Mouse (Mus musculus) MEL (cell line): Measurements from ENCODE around the gene Fbxw21.

Source experiments
- ELF1 ChIP-seq: IDR thresholded peaks from 2 replicates; pipeline ENCODE4 v1.6.1; 2014; ENCODE audit warnings: low read depth, mild to moderate bottlenecking, inconsistent platforms, low read length, improper control_type of control experiment, moderate library complexity
- EP300 ChIP-seq, 2 experiments: IDR thresholded peaks; 2 replicates each; pipeline ENCODE4 v1.6.1; 2011; ENCODE audit warnings: improper control_type of control experiment in 2 of 2, low read length in 2 of 2, low read depth in 1 of 2, mild to moderate bottlenecking in 1 of 2
- MAFK ChIP-seq: IDR thresholded peaks from 2 replicates; pipeline ENCODE4 v1.6.1; 2011; ENCODE audit warnings: low read depth, mild to moderate bottlenecking, low read length, improper control_type of control experiment, borderline replicate concordance
- MYB ChIP-seq: IDR thresholded peaks from 2 replicates; pipeline ENCODE4 v1.6.1; 2011; ENCODE audit warnings: mild to moderate bottlenecking, low read depth, low read length, improper control_type of control experiment
- MYC ChIP-seq: IDR thresholded peaks from 2 replicates; pipeline ENCODE4 v1.6.1; 2011; ENCODE audit warnings: low read depth, mild to moderate bottlenecking, low read length, improper control_type of control experiment, moderate library complexity
- POLR2A ChIP-seq, 2 experiments: IDR thresholded peaks; 2 replicates each; pipeline ENCODE4 v1.6.1; 2011 to 2012; ENCODE audit warnings: low read length in 2 of 2, mild to moderate bottlenecking in 2 of 2, control low read depth in 1 of 2, improper control_type of control experiment in 1 of 2, low read depth in 1 of 2, moderate library complexity in 1 of 2; ENCODE audit not compliant: control insufficient read depth in 1 of 2, insufficient read depth in 1 of 2, poor library complexity in 1 of 2
- POLR2AphosphoS2 ChIP-seq: IDR thresholded peaks from 2 replicates; pipeline ENCODE4 v1.6.1; 2011; ENCODE audit warnings: low read length, improper control_type of control experiment
- RCOR1 ChIP-seq: IDR thresholded peaks from 2 replicates; pipeline ENCODE4 v1.6.1; 2012; ENCODE audit warnings: low read depth, mild to moderate bottlenecking, inconsistent platforms, low read length, improper control_type of control experiment
- USF1 ChIP-seq: IDR thresholded peaks from 2 replicates; pipeline ENCODE4 v1.6.1; 2014; ENCODE audit warnings: low read depth, mild to moderate bottlenecking, inconsistent platforms, low read length, improper control_type of control experiment, moderate library complexity
- ZNF384 ChIP-seq: IDR thresholded peaks from 2 replicates; pipeline ENCODE4 v1.6.1; 2012; ENCODE audit warnings: low read depth, mild to moderate bottlenecking, inconsistent platforms, low read length, improper control_type of control experiment

DNA sequence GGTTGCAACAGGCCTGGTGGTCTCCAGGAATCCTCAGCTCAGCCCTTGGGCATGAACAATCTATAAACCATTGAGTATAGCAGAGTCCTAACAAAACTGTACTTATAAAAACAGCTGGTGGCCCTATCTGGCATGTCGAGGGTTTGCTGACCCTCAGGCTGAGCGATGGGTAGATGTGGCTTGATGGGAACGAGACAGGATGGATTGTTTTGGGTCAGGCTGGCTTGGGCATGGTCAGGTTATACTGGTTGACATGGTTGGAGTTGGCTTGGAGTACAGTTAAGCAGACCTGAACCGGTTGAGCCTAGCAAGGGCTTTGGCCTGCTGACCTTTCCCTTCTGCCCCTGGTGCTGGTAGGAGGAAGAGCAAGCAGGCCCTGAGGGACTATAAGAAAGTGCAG is 50.7 kb downstream of the Fbxw21 start:
- TF ChIP-seq MAFK (no peak), MYB (no peak), EP300 (IDR thresholded peaks at IDR 0.05; ENCODE audit: low read depth in 1 of 2, low read length in 2 of 2) (no peak), USF1 (no peak), POLR2A (IDR thresholded peaks at IDR 0.05; ENCODE audit: control insufficient read depth in 1 of 2, insufficient read depth in 1 of 2, low read depth in 1 of 2, low read length in 2 of 2, poor library complexity in 1 of 2) (no peak), ZNF384 (no peak), ELF1 (no peak), RCOR1 (no peak), POLR2AphosphoS2 (no peak), MYC (no peak)
